In the genomic region with DNA sequence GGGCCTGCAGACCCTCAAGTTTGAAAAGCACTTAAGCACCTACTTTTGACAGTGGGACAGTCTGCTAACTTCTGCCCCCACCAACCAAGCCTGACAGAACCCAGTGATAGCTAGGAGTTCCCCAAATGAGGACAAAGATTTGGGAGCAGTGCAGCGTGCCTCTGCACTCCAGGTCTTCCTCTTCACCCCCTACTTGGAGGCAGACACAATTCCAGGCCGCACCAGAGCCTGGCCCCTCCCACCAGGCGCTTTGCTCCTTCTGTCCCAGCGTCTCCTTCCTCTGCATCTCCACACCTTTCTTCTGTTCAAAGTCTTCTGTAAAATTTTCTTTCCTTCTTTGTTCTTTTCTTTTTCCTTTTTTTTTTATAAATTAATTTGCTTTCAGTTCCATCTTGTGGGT, we compare ENCODE assay signal across 10 mouse cellular contexts. TPM values are rescaled to one million over a fixed set of nuclear protein-coding genes. Genes with fewer than 3 reads are reported as not detected.
DNase-seq lines count a peak whose midpoint lies in the region; ATAC-seq and TF ChIP-seq lines count a peak whose summit lies in the region.
"Had no signal": no experiment of that assay in that cellular context is flagged by ENCODE, and none has a peak within 500 bp of the region (broad histone marks: within the 10 kb centered on the region; RNA-seq: fewer than 3 reads in every experiment).

No protein-coding gene starts in this region.

- intact Hi-C loops in left cerebral cortex, postnatal 25 days (cut with DNase I), result no loop called here

- no peak for TF ChIP-seq POLR2A in ES-Bruce4 (IDR thresholded peaks at IDR 0.05; ENCODE audit: insufficient read depth, low read length)

- peaks cover 26% of the 10 kb centered on the region for H3K4me1 ChIP-seq in hindbrain, embryonic 12.5 days
- peaks cover 27% of the 10 kb centered on the region for H3K4me1 ChIP-seq in hindbrain, embryonic 10.5 days (replicated peaks)
- peaks cover 73% of the 10 kb centered on the region for H3K4me1 ChIP-seq in E14TG2a.4 (replicated peaks; ENCODE audit: low read depth, low read length)
- peaks cover 5% of the 10 kb centered on the region for H3K4me1 ChIP-seq in ES-Bruce4 (ENCODE audit: control insufficient read depth, insufficient read depth, low read length)
- peaks cover 11% of the 10 kb centered on the region; the same call in 1 of the 2 replicates for H3K4me1 ChIP-seq in hindbrain, postnatal 0 days (ENCODE audit: insufficient read depth, low read length)

- DNase-seq in hindbrain, embryonic 10.5 days (ENCODE audit: low spot score), result no peak
- no peak for DNase-seq in hindbrain, postnatal 0 days (ENCODE audit: low spot score)
- DNase-seq in frontal cortex, adult 2 months (ENCODE audit: extremely low spot score in 1 of 2, low spot score in 1 of 2), result no peak
- DNase-seq in left cerebral cortex, postnatal 25 days (ENCODE audit: low spot score in 2 of 2), result no peak
- DNase-seq: cerebellum, adult 11 months; forebrain, postnatal 0 days had no signal

- peak overlapping the region; percentile 50; the same call in 1 of the 2 replicates for H3K27ac ChIP-seq in hindbrain, embryonic 12.5 days
- no peak overlapping the region for H3K27ac ChIP-seq in hindbrain, embryonic 10.5 days
- peak overlapping the region; percentile 40 for H3K27ac ChIP-seq in ES-Bruce4 (ENCODE audit: insufficient read depth, low read length)
- peak overlapping the region; percentile 49 for H3K27ac ChIP-seq in hindbrain, postnatal 0 days

- peaks cover 68% of the 10 kb centered on the region for H3K36me3 ChIP-seq in hindbrain, embryonic 12.5 days
- H3K36me3 ChIP-seq in hindbrain, embryonic 10.5 days, result peaks cover 77% of the 10 kb centered on the region
- H3K36me3 ChIP-seq in E14TG2a.4 (ENCODE audit: insufficient read depth, low read length) (peaks cover 71% of the 10 kb centered on the region), ES-Bruce4 (ENCODE audit: control insufficient read depth, insufficient read depth, low read length, poor library complexity, severe bottlenecking) (peaks cover 16% of the 10 kb centered on the region)
- H3K36me3 ChIP-seq in hindbrain, postnatal 0 days (ENCODE audit: insufficient read depth, low read length), result peaks cover 41% of the 10 kb centered on the region

- no peaks in the 10 kb centered on the region for H3K27me3 ChIP-seq in hindbrain, embryonic 12.5 days
- H3K27me3 ChIP-seq in hindbrain, embryonic 10.5 days (ENCODE audit: insufficient read depth, poor library complexity, severe bottlenecking), result no peaks in the 10 kb centered on the region
- H3K27me3 ChIP-seq in E14TG2a.4 (ENCODE audit: insufficient read depth, low read length), result no peaks in the 10 kb centered on the region
- H3K27me3 ChIP-seq in ES-Bruce4 (ENCODE audit: control insufficient read depth, insufficient read depth, low read length, poor library complexity, severe bottlenecking), result no peaks in the 10 kb centered on the region
- H3K27me3 ChIP-seq in hindbrain, postnatal 0 days (ENCODE audit: insufficient read depth, low read length), result no peaks in the 10 kb centered on the region
- H3K27me3 ChIP-seq: liver, embryonic 15.5 days had no signal

- H3K9me3 ChIP-seq in hindbrain, embryonic 12.5 days (replicated peaks), result no peaks in the 10 kb centered on the region
- H3K9me3 ChIP-seq in hindbrain, embryonic 10.5 days, result no peaks in the 10 kb centered on the region
- no peaks in the 10 kb centered on the region for H3K9me3 ChIP-seq in E14TG2a.4 (ENCODE audit: low read length)
- no peaks in the 10 kb centered on the region for H3K9me3 ChIP-seq in ES-Bruce4 (replicated peaks; ENCODE audit: control insufficient read depth, insufficient read depth, low read length, poor library complexity, severe bottlenecking)
- no peaks in the 10 kb centered on the region for H3K9me3 ChIP-seq in hindbrain, postnatal 0 days (ENCODE audit: low read length)
- H3K9me3 ChIP-seq: liver, embryonic 15.5 days had no signal

- H3K4me2 ChIP-seq in hindbrain, embryonic 12.5 days (replicated peaks), result no peak overlapping the region
- H3K4me2 ChIP-seq in hindbrain, postnatal 0 days (ENCODE audit: low read depth, low read length), result no peak overlapping the region
- H3K4me2 ChIP-seq: liver, embryonic 15.5 days had no signal

- no peak for ATAC-seq in hindbrain, embryonic 12.5 days (ENCODE audit: low FRiP score)
- ATAC-seq in hindbrain, postnatal 0 days, result no peak
- ATAC-seq: forebrain, postnatal 0 days had no signal

- H3K9ac ChIP-seq in hindbrain, embryonic 12.5 days, result no peak overlapping the region
- no peak overlapping the region for H3K9ac ChIP-seq in ES-Bruce4 (ENCODE audit: low read depth, poor library complexity, severe bottlenecking)
- H3K9ac ChIP-seq in hindbrain, postnatal 0 days (replicated peaks; ENCODE audit: low read length), result no peak overlapping the region
- H3K9ac ChIP-seq: forebrain, postnatal 0 days; liver, embryonic 15.5 days had no signal

- TF ChIP-seq CTCF in E14TG2a.4 (conservative IDR thresholded peaks at IDR 0.05; ENCODE audit: low read length), result no peak
- TF ChIP-seq CTCF in ES-Bruce4 (IDR thresholded peaks at IDR 0.05; ENCODE audit: low read depth, low read length), result no peak
- TF ChIP-seq CTCF in hindbrain, postnatal 0 days (IDR thresholded peaks at IDR 0.05; ENCODE audit: low read depth), result no peak

- no peak for TF ChIP-seq EP300 in ES-Bruce4 (IDR thresholded peaks at IDR 0.05; ENCODE audit: insufficient read depth, low read depth, low read length)

- WGBS in hindbrain, embryonic 12.5 days, result 63% methylated on average over 4 of the region's 4 CpGs
- WGBS in hindbrain, embryonic 10.5 days, result 60% methylated on average over 4 of the region's 4 CpGs
- WGBS in hindbrain, postnatal 0 days, result 48% methylated on average over 4 of the region's 4 CpGs

- H3K4me3 ChIP-seq in hindbrain, embryonic 12.5 days, result no peak overlapping the region
- no peak overlapping the region for H3K4me3 ChIP-seq in hindbrain, embryonic 10.5 days
- H3K4me3 ChIP-seq in E14TG2a.4 (replicated peaks; ENCODE audit: low read length) (peak overlapping the region; percentile 98; the same call in 1 of the 2 replicates), ES-Bruce4 (ENCODE audit: low read depth, low read length) (no peak overlapping the region)
- H3K4me3 ChIP-seq in hindbrain, postnatal 0 days (ENCODE audit: low read length), result no peak overlapping the region
- H3K4me3 ChIP-seq: liver, embryonic 15.5 days had no signal

RNA-seq across cellular contexts. Expression of a gene that starts 4.2 kb away (rescaled TPM):
- polyA plus RNA-seq in hindbrain, embryonic 12.5 days (2016; fragmentation: Nextera tagmentation; extraction: Ambion mirVana), result 836 and 860 TPM in 2 replicates
- polyA plus RNA-seq in hindbrain, embryonic 10.5 days (2016; fragmentation: Nextera tagmentation; extraction: Ambion mirVana), result 866 and 958 TPM in 2 replicates
- polyA plus RNA-seq in ES-Bruce4 (2011; ENCODE audit: insufficient read depth, insufficient read length, low read depth, missing spikeins), result 642 and 680 TPM in 2 replicates
- total RNA-seq in hindbrain, postnatal 0 days (2014; rRNA removed), result 565 and 585 TPM in 2 replicates
- polyA plus RNA-seq in hindbrain, postnatal 0 days (2015; fragmentation: Nextera tagmentation; extraction: Ambion mirVana), result 1,081 and 1,089 TPM in 2 replicates
- polyA plus RNA-seq in frontal cortex, adult 2 months (2012; rRNA removed), result 1,313 and 1,322 TPM in 2 replicates
- total RNA-seq in left cerebral cortex, postnatal 25 days (2021), result 100 to 1,000 TPM; 616 to 641 TPM

RNA-seq across cellular contexts. Expression of a gene that starts 8.7 kb away (rescaled TPM):
- 2.9 and 3.3 TPM in 2 replicates for polyA plus RNA-seq in hindbrain, embryonic 12.5 days (2016; fragmentation: Nextera tagmentation; extraction: Ambion mirVana)
- polyA plus RNA-seq in hindbrain, embryonic 10.5 days (2016; fragmentation: Nextera tagmentation; extraction: Ambion mirVana), result 2.8 TPM in 2 replicates
- 9.0 and 12.8 TPM in 2 replicates for polyA plus RNA-seq in ES-Bruce4 (2011; ENCODE audit: insufficient read depth, insufficient read length, low read depth, missing spikeins)
- 27.1 and 34.6 TPM in 2 replicates for total RNA-seq in hindbrain, postnatal 0 days (2014; rRNA removed)
- 4.2 and 4.9 TPM in 2 replicates for polyA plus RNA-seq in hindbrain, postnatal 0 days (2015; fragmentation: Nextera tagmentation; extraction: Ambion mirVana)
- 24.7 and 27.5 TPM in 2 replicates for polyA plus RNA-seq in frontal cortex, adult 2 months (2012; rRNA removed)
- total RNA-seq in left cerebral cortex, postnatal 25 days (2021), result 10 to 100 TPM; 22.9 to 24.0 TPM

RNA-seq across cellular contexts. Expression of a gene that starts 30.7 kb away (rescaled TPM):
- 195 and 215 TPM in 2 replicates for polyA plus RNA-seq in hindbrain, embryonic 12.5 days (2016; fragmentation: Nextera tagmentation; extraction: Ambion mirVana)
- polyA plus RNA-seq in hindbrain, embryonic 10.5 days (2016; fragmentation: Nextera tagmentation; extraction: Ambion mirVana), result 72.2 and 106 TPM in 2 replicates
- polyA plus RNA-seq in ES-Bruce4 (2011; ENCODE audit: insufficient read depth, insufficient read length, low read depth, missing spikeins), result 26.3 and 28.6 TPM in 2 replicates
- 174 and 181 TPM in 2 replicates for total RNA-seq in hindbrain, postnatal 0 days (2014; rRNA removed)
- 112 and 120 TPM in 2 replicates for polyA plus RNA-seq in hindbrain, postnatal 0 days (2015; fragmentation: Nextera tagmentation; extraction: Ambion mirVana)
- 219 and 255 TPM in 2 replicates for polyA plus RNA-seq in frontal cortex, adult 2 months (2012; rRNA removed)
- total RNA-seq in left cerebral cortex, postnatal 25 days (2021), result 100 to 1,000 TPM; 228 to 232 TPM

RNA-seq across cellular contexts. Expression of a gene that starts 35.9 kb away (rescaled TPM):
- polyA plus RNA-seq in hindbrain, embryonic 12.5 days (2016; fragmentation: Nextera tagmentation; extraction: Ambion mirVana), result 28.9 and 30.9 TPM in 2 replicates
- 20.2 and 22.0 TPM in 2 replicates for polyA plus RNA-seq in hindbrain, embryonic 10.5 days (2016; fragmentation: Nextera tagmentation; extraction: Ambion mirVana)
- 20.1 and 20.5 TPM in 2 replicates for polyA plus RNA-seq in ES-Bruce4 (2011; ENCODE audit: insufficient read depth, insufficient read length, low read depth, missing spikeins)
- 22.9 and 29.0 TPM in 2 replicates for total RNA-seq in hindbrain, postnatal 0 days (2014; rRNA removed)
- polyA plus RNA-seq in hindbrain, postnatal 0 days (2015; fragmentation: Nextera tagmentation; extraction: Ambion mirVana), result 13.3 TPM in 2 replicates
- polyA plus RNA-seq in frontal cortex, adult 2 months (2012; rRNA removed), result 8.3 and 9.8 TPM in 2 replicates
- 1 to 10 TPM; 7.9 to 8.0 TPM for total RNA-seq in left cerebral cortex, postnatal 25 days (2021)

RNA-seq across cellular contexts. Expression of a gene that starts 57.8 kb away (rescaled TPM):
- polyA plus RNA-seq in hindbrain, embryonic 12.5 days (2016; fragmentation: Nextera tagmentation; extraction: Ambion mirVana), result 20.8 TPM in 2 replicates
- 16.9 and 19.9 TPM in 2 replicates for polyA plus RNA-seq in hindbrain, embryonic 10.5 days (2016; fragmentation: Nextera tagmentation; extraction: Ambion mirVana)
- polyA plus RNA-seq in ES-Bruce4 (2011; ENCODE audit: insufficient read depth, insufficient read length, low read depth, missing spikeins), result 22.4 and 24.6 TPM in 2 replicates
- total RNA-seq in hindbrain, postnatal 0 days (2014; rRNA removed), result 19.3 and 19.4 TPM in 2 replicates
- polyA plus RNA-seq in hindbrain, postnatal 0 days (2015; fragmentation: Nextera tagmentation; extraction: Ambion mirVana), result 12.5 and 13.8 TPM in 2 replicates
- 11.3 and 12.2 TPM in 2 replicates for polyA plus RNA-seq in frontal cortex, adult 2 months (2012; rRNA removed)
- 10 to 100 TPM; 13.2 to 13.5 TPM for total RNA-seq in left cerebral cortex, postnatal 25 days (2021)
